Mouse (Mus musculus) brain, embryonic 14.5 days (tissue): ENCODE results near the gene Fhl1. TPM values are rescaled to one million over a fixed set of nuclear protein-coding genes. Genes with fewer than 3 reads are reported as not detected.
A peak's percentile ranks its signal among the peaks of the same experiment; 100 is the strongest.

Experiments
- DNase-seq: peaks from one replicate; pipeline ENCODE4 v3.0.0-alpha.2; 2011; ENCODE audit warnings: low read depth
- CTCF ChIP-seq: fragments of 200-500 bp; IDR thresholded peaks from 2 replicates; pipeline ENCODE4 v1.5.1; 2012; ENCODE audit warnings: inconsistent platforms, mild to moderate bottlenecking, moderate library complexity, borderline replicate concordance; ENCODE audit not compliant: insufficient read depth, insufficient read length; ENCODE audit errors: extremely low read depth
- POLR2A ChIP-seq: fragments of 200-500 bp; IDR thresholded peaks from 2 replicates; pipeline ENCODE4 v1.6.1; 2012; ENCODE audit warnings: mild to moderate bottlenecking, inconsistent platforms, borderline replicate concordance; ENCODE audit not compliant: poor library complexity, insufficient read depth, insufficient read length, severe bottlenecking; ENCODE audit errors: extremely low read depth
- polyA plus RNA-seq: library from polyadenylated mRNA; depleted of rRNA; stranded (reverse); fragments of >200 nt; gene quantifications from 2 replicates; pipeline ENCODE4 v1.2.3, GENCODE M21; 2012; rRNA removed

The Fhl1 gene
- polyA plus RNA-seq: 204 and 237 TPM in 2 replicates

DNA sequence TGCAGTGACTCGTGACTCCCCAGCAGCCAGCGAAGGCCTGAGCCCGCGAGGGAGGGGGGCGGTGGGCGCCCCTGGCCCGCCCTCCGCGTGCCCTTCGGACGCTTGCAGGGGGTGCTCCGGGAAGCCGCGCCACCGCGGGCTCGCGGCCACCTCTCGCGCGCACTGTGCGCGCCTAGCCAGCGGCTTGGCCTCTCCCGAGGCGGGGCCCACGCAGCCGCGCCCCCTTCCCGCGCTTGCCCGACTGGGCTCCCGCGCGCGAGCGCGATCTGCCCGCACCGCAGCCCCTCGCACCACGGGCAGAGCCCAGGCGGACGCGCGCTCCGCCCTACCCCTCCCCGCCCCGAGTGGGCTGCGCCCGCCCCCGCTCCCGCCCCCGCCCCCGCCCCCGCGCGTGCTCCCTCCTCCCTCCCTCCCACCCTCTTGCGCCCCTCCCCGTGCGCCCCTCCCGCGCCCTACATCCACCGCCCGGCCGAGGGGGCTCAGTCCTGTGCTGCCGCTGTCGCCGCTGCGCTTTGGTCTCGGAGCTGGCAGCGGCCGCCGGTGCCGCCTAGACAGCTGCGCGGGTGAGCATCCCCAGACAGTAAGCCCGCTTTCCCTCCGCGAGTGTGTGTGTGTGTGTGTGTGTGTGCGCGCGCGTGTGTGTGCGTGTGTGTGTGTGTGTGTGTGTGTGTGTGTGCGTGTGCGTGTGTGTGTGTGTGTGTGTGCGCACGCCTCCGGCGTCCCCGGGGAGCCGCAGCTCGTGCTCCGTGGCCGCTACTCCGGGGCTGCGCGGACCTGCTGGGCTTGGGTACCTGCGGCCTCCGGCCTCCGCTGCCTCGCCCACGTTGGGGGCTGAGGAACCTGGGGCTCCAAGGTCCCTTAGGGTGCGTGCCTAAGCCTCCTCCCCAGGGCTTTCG, at the start of gene Fhl1:
Gene Fhl1, plus strand, starts transcription at position 482 of the 896 bp plus-strand sequence.
- TF ChIP-seq POLR2A: peak; percentile 61
- no peak for TF ChIP-seq CTCF
- peak; percentile 86 for DNase-seq

DNA sequence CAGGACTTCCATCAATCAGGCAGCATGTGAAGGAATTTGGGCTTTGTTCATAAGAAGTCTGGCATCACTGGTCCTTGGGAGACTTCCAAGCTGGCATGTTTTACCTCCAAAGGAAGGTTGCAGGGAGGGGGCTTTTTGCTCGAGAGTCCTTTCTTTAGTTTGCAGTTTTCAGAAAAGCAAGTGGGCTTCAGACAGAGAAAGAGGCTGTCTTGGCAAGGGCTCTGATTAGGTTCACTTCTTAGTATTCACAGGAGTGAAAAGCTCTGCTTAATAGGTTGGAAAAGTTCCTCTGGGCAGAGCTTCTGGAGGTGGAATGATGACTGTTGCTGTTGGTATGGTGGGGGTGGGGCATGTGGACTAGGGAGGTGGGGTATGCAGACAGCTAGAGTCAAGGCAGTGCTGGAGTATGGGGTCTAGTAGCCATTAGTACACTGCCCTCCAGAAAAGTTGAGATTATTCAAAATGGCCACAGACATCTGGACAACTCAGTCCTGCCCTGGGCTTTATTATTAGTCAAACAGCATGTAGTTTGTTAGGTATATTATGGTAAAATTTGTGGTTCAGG, 49.3 kb upstream of the Fhl1 start:
- peak; percentile 87 for DNase-seq
- TF ChIP-seq CTCF (no peak), POLR2A (no peak)

DNA sequence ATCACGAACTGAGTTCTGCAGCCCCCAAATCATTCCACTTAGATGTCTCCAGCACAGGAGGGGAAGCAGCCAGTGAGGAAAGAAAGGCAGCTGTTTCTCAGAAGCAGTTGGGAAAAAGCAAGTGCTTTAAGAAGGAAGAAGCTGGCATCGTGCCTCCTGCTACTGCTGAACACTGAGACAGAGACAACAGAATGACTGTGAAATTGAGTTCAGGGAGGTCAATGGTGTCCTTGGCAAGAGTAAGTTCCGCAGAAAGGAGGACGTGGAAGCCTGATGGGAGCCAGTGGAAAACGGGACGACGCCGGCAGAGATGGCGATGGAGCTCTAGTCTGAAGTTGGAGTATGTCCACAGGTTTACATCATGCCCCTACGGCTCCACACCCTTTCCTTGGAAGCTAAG, 48.1 kb upstream of the Fhl1 start:
- peak; percentile 54 for DNase-seq
- TF ChIP-seq POLR2A (no peak), CTCF (no peak)

DNA sequence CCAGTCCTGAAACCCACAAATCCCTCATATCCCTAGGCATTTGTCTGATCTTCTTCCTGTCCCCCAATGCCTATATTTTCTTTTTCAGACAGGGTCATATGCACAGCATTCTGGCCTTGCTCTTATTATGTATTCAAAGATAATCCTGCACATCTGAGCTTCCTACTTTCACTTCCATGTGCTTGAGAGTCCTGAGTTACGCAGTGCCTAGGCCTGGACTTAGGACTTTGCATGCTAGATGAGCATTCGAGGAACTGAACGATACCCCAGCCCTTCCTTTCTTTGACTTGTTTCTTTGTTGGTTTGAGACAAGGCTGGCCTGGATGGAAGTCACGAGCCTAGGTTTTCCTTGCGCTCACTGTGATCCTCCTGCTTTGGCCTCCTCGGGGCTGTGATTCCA, 39.0 kb upstream of the Fhl1 start:
- TF ChIP-seq POLR2A: no peak
- no peak for TF ChIP-seq CTCF
- DNase-seq: no peak

DNA sequence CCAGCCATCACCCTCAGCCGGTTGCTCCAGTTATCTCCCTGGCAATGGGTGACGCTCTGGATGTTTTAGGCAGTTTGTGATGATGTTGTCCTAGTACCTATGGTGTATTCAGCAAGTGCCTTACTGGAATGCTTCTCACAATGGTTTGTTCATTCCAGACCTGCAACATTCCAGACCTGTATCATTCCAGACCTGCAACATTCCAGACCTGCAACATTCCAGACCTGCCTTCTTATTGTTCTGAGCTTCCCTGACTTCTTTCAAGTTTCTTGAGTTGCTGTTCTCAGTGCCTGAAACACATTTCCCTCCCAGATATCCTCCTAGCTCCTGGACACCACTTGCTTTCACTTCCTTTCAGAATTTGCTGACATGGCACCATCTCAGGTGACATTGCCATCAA, 37.0 kb upstream of the Fhl1 start:
- DNase-seq: no peak
- TF ChIP-seq CTCF (no peak), POLR2A (no peak)

DNA sequence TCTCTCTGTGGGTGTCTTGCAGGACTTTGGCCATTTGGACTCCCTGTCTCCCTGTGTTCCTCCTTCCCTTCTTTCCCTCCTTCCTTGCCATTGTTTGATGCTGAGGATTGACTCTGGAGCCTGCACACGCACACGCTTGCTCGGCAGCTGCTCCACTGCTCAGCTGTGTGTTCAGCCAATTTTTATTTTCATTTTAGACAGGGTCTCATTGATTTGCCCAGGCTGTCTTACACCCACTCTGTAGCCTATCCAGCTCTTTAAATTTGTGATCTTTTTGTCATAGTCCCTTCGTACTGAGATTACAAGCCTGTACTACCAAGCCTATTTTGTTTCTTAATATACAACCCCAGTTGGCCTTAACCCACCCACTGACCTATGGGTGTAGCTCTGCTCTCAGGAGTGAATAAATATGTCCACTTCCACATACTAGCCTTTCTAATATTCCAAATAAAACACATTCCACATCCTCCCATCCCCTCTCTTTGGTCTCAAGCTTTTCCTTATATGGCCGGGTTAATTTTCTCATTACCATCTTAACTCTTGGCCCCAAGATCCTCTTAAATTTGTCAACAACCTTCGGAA, 34.3 kb upstream of the Fhl1 start:
- no peak for TF ChIP-seq POLR2A
- TF ChIP-seq CTCF: no peak
- DNase-seq: no peak

DNA sequence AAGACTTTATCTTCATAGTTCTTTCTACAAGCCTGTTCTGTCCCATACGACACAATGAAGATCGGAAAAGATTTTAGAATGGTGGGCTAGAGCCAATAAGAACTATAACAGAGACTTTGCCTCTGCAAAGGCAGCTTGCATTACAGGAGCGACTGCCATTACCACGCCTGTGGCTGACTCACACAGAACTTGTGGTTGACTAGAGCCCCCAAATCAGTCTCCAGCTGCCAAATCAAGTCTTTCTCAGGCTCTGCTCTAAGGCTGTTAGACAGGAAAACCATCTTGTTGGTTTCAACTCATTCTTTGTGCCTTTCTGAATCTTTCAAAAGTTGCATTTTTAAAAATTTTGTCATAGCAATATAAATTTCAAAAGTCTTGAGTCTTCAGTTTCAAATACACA, 33.7 kb upstream of the Fhl1 start:
- no peak for DNase-seq
- no peak for TF ChIP-seq CTCF
- TF ChIP-seq POLR2A: no peak

DNA sequence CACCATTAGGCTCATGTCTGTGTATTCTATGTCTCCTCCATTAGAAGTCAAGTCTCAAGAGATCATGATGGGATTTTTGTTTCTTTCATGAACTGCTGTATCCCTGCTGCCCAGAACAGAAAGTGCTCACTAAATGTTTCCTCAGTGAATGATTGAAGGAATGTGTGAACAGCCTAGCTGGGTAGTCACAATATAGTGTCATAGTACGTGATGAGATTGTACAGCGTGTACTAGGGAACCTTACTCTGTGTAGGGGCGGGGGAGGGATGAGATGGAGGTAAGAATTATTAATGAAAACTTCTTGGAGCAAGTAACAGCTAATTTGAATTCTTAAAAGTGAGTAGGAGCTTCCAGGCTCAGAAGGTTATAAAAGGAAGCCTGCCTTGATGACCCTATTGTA, 30.3 kb upstream of the Fhl1 start:
- no peak for TF ChIP-seq CTCF
- no peak for TF ChIP-seq POLR2A
- DNase-seq: no peak

DNA sequence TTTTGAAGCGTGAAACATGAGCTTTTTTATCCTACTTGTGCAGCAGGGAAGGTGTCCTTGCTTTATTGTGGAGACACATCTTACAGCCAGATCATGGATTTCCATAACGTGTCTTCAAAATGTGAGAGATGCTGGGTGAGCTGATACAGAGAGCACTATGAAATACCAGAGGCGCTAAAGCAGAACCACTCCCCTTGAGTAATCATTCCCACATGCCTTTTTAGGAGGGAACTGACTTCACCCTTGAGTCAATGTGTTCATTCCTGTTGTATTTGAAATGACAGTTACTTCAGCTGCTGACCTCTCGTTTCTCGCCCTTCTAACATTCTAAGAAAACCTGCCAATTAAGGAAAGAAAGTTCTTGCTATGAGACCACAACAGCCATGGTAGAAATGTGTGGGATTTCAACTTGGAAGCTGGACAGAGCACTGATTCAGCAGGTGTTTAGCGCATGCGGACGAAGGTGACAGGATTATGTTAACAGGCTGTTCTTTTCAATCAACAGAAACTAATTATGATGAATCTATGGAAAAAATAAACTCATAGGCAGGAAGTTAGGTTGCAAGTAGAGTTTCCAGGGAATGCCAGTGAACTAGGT, 27.5 kb upstream of the Fhl1 start:
- TF ChIP-seq CTCF: no peak
- TF ChIP-seq POLR2A: no peak
- DNase-seq: no peak

DNA sequence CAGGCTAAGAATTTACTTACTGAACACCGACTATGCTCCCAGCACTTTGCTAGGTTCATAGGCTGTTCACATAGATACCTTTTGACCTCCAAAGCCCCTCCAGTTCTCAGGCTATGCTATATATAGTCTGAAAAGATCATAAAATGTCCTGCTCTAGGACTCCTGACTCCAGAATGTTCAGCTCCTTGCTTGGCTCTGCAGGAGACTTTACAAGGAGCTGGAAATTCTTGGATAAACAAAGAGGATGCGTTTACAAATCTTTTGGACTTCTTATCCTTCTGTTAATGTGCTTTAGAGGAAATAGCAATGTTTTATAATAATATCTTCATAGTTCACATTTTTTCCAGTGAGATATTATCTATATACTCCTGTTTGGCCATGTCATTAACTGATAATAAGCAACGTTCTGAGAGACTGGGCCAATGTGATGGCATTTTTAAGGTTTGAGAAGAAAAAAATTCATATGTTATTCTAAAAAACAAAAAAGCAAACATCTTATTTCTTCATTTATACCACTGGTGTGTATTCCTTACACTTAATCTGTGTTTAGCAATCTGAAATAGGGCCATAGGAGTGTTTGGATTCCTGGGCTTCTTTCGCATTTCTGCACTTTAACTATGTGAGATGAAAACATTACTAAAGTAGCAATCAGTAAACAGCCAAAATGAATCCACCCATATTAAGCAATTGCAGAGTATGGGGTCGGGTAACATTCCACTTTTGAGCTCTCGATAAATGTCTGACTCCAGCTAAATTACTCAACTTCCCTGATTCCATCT, 22.8 kb upstream of the Fhl1 start:
- no peak for DNase-seq
- no peak for TF ChIP-seq CTCF
- TF ChIP-seq POLR2A: no peak
